Mouse (Mus musculus): ENCODE results near the gene Golgb1.

DNA sequence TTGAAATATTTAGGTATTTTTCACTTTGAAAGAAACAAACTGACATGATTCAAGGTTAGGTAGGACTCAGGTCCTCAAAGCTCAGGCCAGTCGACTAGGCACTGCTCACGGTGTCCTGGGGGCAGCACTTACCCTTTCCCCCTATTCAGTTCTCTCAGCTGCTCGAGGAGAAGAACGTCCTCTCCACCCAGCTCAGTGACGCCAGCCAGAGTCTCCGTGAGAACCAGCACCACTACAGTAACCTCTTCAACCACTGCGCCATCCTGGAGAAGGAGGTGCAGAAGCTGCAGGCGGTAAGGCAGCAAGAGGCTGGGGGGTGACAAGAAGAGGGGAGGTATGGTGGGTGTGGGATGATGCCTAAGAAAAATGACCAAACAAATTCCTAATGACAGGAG lies 53.2 kb downstream of the Golgb1 start:
- TF ChIP-seq CTCF (IDR thresholded peaks at IDR 0.05; ENCODE audit: extremely low read depth, insufficient read length, insufficient replicate concordance, low read depth, low read length) = no peak
- no peak for TF ChIP-seq POLR2A (IDR thresholded peaks at IDR 0.05; ENCODE audit: low read depth, low read length)

All from small intestine, adult 2 months (tissue).